Mouse (Mus musculus) gastrocnemius, postnatal 10 days (tissue): Measurements from ENCODE around the gene Psmc3. TPM values are rescaled to one million over a fixed set of nuclear protein-coding genes. Genes with fewer than 3 reads are reported as not detected.

ENCODE experiments used
- DNase-seq: peaks from one replicate; pipeline ENCODE4 v3.0.0; 2021; ENCODE audit warnings: mixed read lengths
- total RNA-seq, 2 experiments: library from RNA; stranded (reverse); gene quantifications; 2 replicates each; pipeline ENCODE4 v1.2.3; 2021

Psmc3 gene
- total RNA-seq, 2 experiments from 2014 or later, result 336 to 337 TPM

GRCm38 (mm10) chr2:91113334-91113733, 59.5 kb downstream of the Psmc3 start:
- no peak for DNase-seq

- no peak for DNase-seq
Measured at GRCm38 (mm10) chr2:91113852-91114251, 60.0 kb downstream of the Psmc3 start.

DNA sequence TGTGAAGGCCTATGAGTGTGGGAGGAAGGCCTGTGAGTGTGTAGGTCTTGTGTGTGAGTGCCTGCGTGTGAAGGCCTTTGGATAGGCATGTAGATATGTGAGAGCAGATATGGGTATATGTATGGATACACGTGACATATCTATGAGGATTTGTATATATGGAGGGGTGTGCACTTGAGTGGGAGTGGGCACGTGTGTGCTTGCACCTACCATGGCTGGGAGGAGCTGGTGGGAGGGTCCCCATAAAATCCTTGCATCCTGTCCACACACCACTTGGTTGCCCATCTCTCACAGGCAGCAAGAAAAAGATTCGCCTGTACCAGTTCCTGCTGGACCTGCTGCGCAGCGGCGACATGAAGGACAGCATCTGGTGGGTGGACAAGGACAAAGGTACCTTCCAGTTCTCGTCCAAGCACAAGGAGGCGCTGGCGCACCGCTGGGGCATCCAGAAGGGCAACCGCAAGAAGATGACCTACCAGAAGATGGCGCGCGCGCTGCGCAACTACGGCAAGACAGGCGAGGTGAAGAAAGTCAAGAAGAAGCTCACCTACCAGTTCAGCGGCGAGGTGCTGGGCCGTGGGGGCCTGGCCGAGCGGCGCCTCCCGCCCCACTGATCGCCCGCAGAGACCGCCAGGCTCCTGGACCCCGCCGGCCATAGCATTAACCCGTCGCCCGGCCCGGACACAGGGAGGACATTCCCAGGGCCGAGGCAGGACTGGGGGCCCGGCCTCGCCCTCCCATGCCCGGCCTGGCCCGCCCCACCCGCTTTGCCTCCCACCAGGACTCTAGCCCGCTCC, 61.2 kb downstream of the Psmc3 start:
- DNase-seq, result peak; percentile 99

GRCm38 (mm10) chr2:91115578-91115970, 61.8 kb downstream of the Psmc3 start:
- no peak for DNase-seq

Other genes with a start within 250 kb of the Psmc3 start
- 100 to 1,000 TPM; 153 to 155 TPM for gene Mtch2, start 206.9 kb upstream of the Psmc3 start, total RNA-seq
- 1 to 10 TPM; 7.1 to 8.5 TPM for gene C1qtnf4, start 168.1 kb upstream of the Psmc3 start, total RNA-seq
- 10 to 100 TPM; 14.9 to 20.1 TPM for gene Kbtbd4, start 149.3 kb upstream of the Psmc3 start, total RNA-seq
- gene Ndufs3, start 149.2 kb upstream of the Psmc3 start, total RNA-seq, result 100 to 1,000 TPM; 406 to 473 TPM
- gene Celf1, start 113.6 kb upstream of the Psmc3 start, total RNA-seq, result 10 to 100 TPM; 54.1 to 61.9 TPM
- gene Rapsn, start 18.4 kb upstream of the Psmc3 start, total RNA-seq, result 10 to 100 TPM; 32.5 to 32.8 TPM
- gene Slc39a13, start 16.4 kb downstream of the Psmc3 start, total RNA-seq, result 10 to 100 TPM; 27.8 to 40.8 TPM
- 1 to 10 TPM; 3.2 to 6.4 TPM for gene Spi1, start 28.4 kb downstream of the Psmc3 start, total RNA-seq
- gene Mybpc3, start 64.1 kb downstream of the Psmc3 start, total RNA-seq, result under 1 TPM; 0.12 to 0.20 TPM
- 1 to 10 TPM; 5.3 to 6.0 TPM for gene Madd, start 129.8 kb downstream of the Psmc3 start, total RNA-seq
- 1 to 10 TPM; 3.7 to 4.0 TPM for gene Nr1h3, start 148.8 kb downstream of the Psmc3 start, total RNA-seq
- 10 to 100 TPM; 13.0 to 17.4 TPM for gene Acp2, start 148.9 kb downstream of the Psmc3 start, total RNA-seq
- 1 to 10 TPM; 4.2 to 7.6 TPM for gene Ddb2, start 183.0 kb downstream of the Psmc3 start, total RNA-seq
- gene Pacsin3, start 201.9 kb downstream of the Psmc3 start, total RNA-seq, result 100 to 1,000 TPM; 288 to 337 TPM
- 10 to 100 TPM; 77.1 to 84.3 TPM for gene Arfgap2, start 211.0 kb downstream of the Psmc3 start, total RNA-seq